Mouse (Mus musculus) frontal cortex, postnatal 25 days (tissue): ENCODE results near the gene Pigyl.

ENCODE experiments used
- DNase-seq, 2 experiments: peaks; one replicate each; pipeline ENCODE4 v3.0.0; 2022; ENCODE audit warnings: low spot score in 2 of 2

Gene Pigyl

DNA sequence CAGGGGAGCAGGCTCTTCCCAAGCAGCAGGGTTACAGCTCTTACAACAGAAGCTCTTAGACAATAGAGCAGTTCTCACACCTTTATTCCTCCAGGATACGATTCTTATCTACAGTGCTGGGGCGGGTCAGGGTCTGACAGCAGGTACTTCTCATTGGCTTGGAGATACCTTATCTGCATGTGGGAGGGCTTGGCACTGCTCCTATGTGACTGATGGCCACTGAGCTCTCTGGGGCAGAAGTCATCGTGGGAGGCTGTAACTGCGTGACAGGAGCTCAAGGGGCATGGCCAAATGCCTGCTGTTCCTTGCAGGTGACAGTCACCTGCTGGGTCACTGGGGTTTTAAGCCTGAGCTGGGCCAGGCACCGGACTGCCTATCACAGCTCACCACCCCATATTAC lies 39.8 kb downstream of the Pigyl start:
- no peak for DNase-seq
